Mouse (Mus musculus): Measurements from ENCODE around the gene Amotl1. TPM values are rescaled to one million over a fixed set of nuclear protein-coding genes. Genes with fewer than 3 reads are reported as not detected.

The Amotl1 gene
- polyA plus RNA-seq, 1 experiment, result 19.4 TPM

GRCm38 (mm10) chr9:14530004-14530403, 114.9 kb downstream of the Amotl1 start:
- Histone ChIP-seq H3K27me3 (replicated peaks; ENCODE audit: control insufficient read depth, insufficient read depth, low read length) (no peaks in the 10 kb centered on the region), H3K27ac (ENCODE audit: insufficient read depth, low read depth, low read length) (no peak overlapping the region), H3K36me3 (ENCODE audit: control insufficient read depth, insufficient read depth, low read length) (no peaks in the 10 kb centered on the region), H3K4me3 (ENCODE audit: insufficient read depth, low read depth, low read length) (no peak overlapping the region), H3K4me1 (ENCODE audit: control insufficient read depth, insufficient read depth, low read length) (no peaks in the 10 kb centered on the region)
- TF ChIP-seq POLR2A (IDR thresholded peaks at IDR 0.05; ENCODE audit: low read depth, low read length) (no peak), CTCF (conservative IDR thresholded peaks at IDR 0.05; ENCODE audit: insufficient read depth, insufficient read length, low read depth, low read length) (no peak)
- 47% methylated on average over 5 of the region's 5 CpGs for WGBS
- no peak for DNase-seq

- no peaks in the 10 kb centered on the region for H3K36me3 ChIP-seq (ENCODE audit: control insufficient read depth, insufficient read depth, low read length)
- WGBS, result 3% methylated on average over 4 of the region's 4 CpGs
- no peak overlapping the region for H3K4me3 ChIP-seq (ENCODE audit: insufficient read depth, low read depth, low read length)
- TF ChIP-seq CTCF (conservative IDR thresholded peaks at IDR 0.05; ENCODE audit: insufficient read depth, insufficient read length, low read depth, low read length) (peak; percentile 86), POLR2A (IDR thresholded peaks at IDR 0.05; ENCODE audit: low read depth, low read length) (no peak)
- H3K4me1 ChIP-seq (ENCODE audit: control insufficient read depth, insufficient read depth, low read length), result no peaks in the 10 kb centered on the region
- H3K27me3 ChIP-seq (replicated peaks; ENCODE audit: control insufficient read depth, insufficient read depth, low read length), result no peaks in the 10 kb centered on the region
- peak; percentile 86 for DNase-seq
- H3K27ac ChIP-seq (ENCODE audit: insufficient read depth, low read depth, low read length), result no peak overlapping the region
These were observed 121.3 kb downstream of the Amotl1 start for GRCm38 (mm10) chr9:14523408-14524043.

- WGBS, result 64% methylated on average over 2 of the region's 2 CpGs
- Histone ChIP-seq H3K36me3 (ENCODE audit: control insufficient read depth, insufficient read depth, low read length) (no peaks in the 10 kb centered on the region), H3K27ac (ENCODE audit: insufficient read depth, low read depth, low read length) (no peak overlapping the region), H3K27me3 (replicated peaks; ENCODE audit: control insufficient read depth, insufficient read depth, low read length) (no peaks in the 10 kb centered on the region), H3K4me1 (ENCODE audit: control insufficient read depth, insufficient read depth, low read length) (no peaks in the 10 kb centered on the region), H3K4me3 (ENCODE audit: insufficient read depth, low read depth, low read length) (no peak overlapping the region)
- TF ChIP-seq POLR2A (IDR thresholded peaks at IDR 0.05; ENCODE audit: low read depth, low read length) (no peak), CTCF (conservative IDR thresholded peaks at IDR 0.05; ENCODE audit: insufficient read depth, insufficient read length, low read depth, low read length) (no peak)
- DNase-seq, result no peak
These were observed 123.2 kb downstream of the Amotl1 start for GRCm38 (mm10) chr9:14521695-14522094.

- no peaks in the 10 kb centered on the region for H3K4me1 ChIP-seq (ENCODE audit: control insufficient read depth, insufficient read depth, low read length)
- H3K27me3 ChIP-seq (replicated peaks; ENCODE audit: control insufficient read depth, insufficient read depth, low read length), result no peaks in the 10 kb centered on the region
- H3K27ac ChIP-seq (ENCODE audit: insufficient read depth, low read depth, low read length), result no peak overlapping the region
- H3K36me3 ChIP-seq (ENCODE audit: control insufficient read depth, insufficient read depth, low read length), result no peaks in the 10 kb centered on the region
- H3K4me3 ChIP-seq (ENCODE audit: insufficient read depth, low read depth, low read length), result no peak overlapping the region
- TF ChIP-seq POLR2A (IDR thresholded peaks at IDR 0.05; ENCODE audit: low read depth, low read length) (no peak), CTCF (conservative IDR thresholded peaks at IDR 0.05; ENCODE audit: insufficient read depth, insufficient read length, low read depth, low read length) (no peak)
- 34% methylated on average over 3 of the region's 3 CpGs for WGBS
- no peak for DNase-seq
These were observed 123.7 kb downstream of the Amotl1 start for GRCm38 (mm10) chr9:14520971-14521670.

GRCm38 (mm10) chr9:14518105-14518504, 126.8 kb downstream of the Amotl1 start:
- DNase-seq, result no peak
- Histone ChIP-seq H3K36me3 (ENCODE audit: control insufficient read depth, insufficient read depth, low read length) (no peaks in the 10 kb centered on the region), H3K27ac (ENCODE audit: insufficient read depth, low read depth, low read length) (no peak overlapping the region), H3K27me3 (replicated peaks; ENCODE audit: control insufficient read depth, insufficient read depth, low read length) (no peaks in the 10 kb centered on the region), H3K4me3 (ENCODE audit: insufficient read depth, low read depth, low read length) (no peak overlapping the region), H3K4me1 (ENCODE audit: control insufficient read depth, insufficient read depth, low read length) (no peaks in the 10 kb centered on the region)
- 78% methylated on average over 3 of the region's 3 CpGs for WGBS
- no peak for TF ChIP-seq CTCF (conservative IDR thresholded peaks at IDR 0.05; ENCODE audit: insufficient read depth, insufficient read length, low read depth, low read length)
- TF ChIP-seq POLR2A (IDR thresholded peaks at IDR 0.05; ENCODE audit: low read depth, low read length), result no peak

- WGBS, result 89% methylated on average over 1 of the region's 1 CpGs
- no peak for DNase-seq
- TF ChIP-seq POLR2A (IDR thresholded peaks at IDR 0.05; ENCODE audit: low read depth, low read length) (no peak), CTCF (conservative IDR thresholded peaks at IDR 0.05; ENCODE audit: insufficient read depth, insufficient read length, low read depth, low read length) (no peak)
- no peak overlapping the region for H3K4me3 ChIP-seq (ENCODE audit: insufficient read depth, low read depth, low read length)
- no peak overlapping the region for H3K27ac ChIP-seq (ENCODE audit: insufficient read depth, low read depth, low read length)
- H3K4me1 ChIP-seq (ENCODE audit: control insufficient read depth, insufficient read depth, low read length), result no peaks in the 10 kb centered on the region
- H3K27me3 ChIP-seq (replicated peaks; ENCODE audit: control insufficient read depth, insufficient read depth, low read length), result no peaks in the 10 kb centered on the region
- no peaks in the 10 kb centered on the region for H3K36me3 ChIP-seq (ENCODE audit: control insufficient read depth, insufficient read depth, low read length)
These were observed 127.6 kb downstream of the Amotl1 start for GRCm38 (mm10) chr9:14517296-14517695.

- no peaks in the 10 kb centered on the region for H3K4me1 ChIP-seq (ENCODE audit: control insufficient read depth, insufficient read depth, low read length)
- TF ChIP-seq POLR2A (IDR thresholded peaks at IDR 0.05; ENCODE audit: low read depth, low read length) (no peak), CTCF (conservative IDR thresholded peaks at IDR 0.05; ENCODE audit: insufficient read depth, insufficient read length, low read depth, low read length) (peak; percentile 50)
- no peak overlapping the region for H3K4me3 ChIP-seq (ENCODE audit: insufficient read depth, low read depth, low read length)
- no peaks in the 10 kb centered on the region for H3K27me3 ChIP-seq (replicated peaks; ENCODE audit: control insufficient read depth, insufficient read depth, low read length)
- no peaks in the 10 kb centered on the region; the same call in none of the 2 replicates for H3K36me3 ChIP-seq (ENCODE audit: control insufficient read depth, insufficient read depth, low read length)
- H3K27ac ChIP-seq (ENCODE audit: insufficient read depth, low read depth, low read length), result no peak overlapping the region
- WGBS, result 77% methylated on average over 9 of the region's 9 CpGs
- DNase-seq, result peak; percentile 17
These were observed 132.0 kb downstream of the Amotl1 start for GRCm38 (mm10) chr9:14512633-14513445.

Data from kidney, adult 2 months (tissue).